Mouse (Mus musculus) gastrocnemius, postnatal 4 days (tissue): ENCODE measurements around the gene Cyp3a41b. TPM values are rescaled to one million over a fixed set of nuclear protein-coding genes. Genes with fewer than 3 reads are reported as not detected.
"Not testable (repeated sequence)": the region's sequence is repeated elsewhere in the genome, so short reads cannot be mapped to it uniquely, and the experiment has no call there.

Experiments used
- DNase-seq, 2 experiments: peaks; one replicate each; pipeline ENCODE4 v3.0.0; 2021 to 2022; ENCODE audit warnings: low spot score in 2 of 2, mixed read lengths in 2 of 2
- long read RNA-seq, 2 experiments: library from polyadenylated mRNA; stranded (forward); transcript quantifications; one replicate each; pipeline ENCODE4 v2.0.0; 2021
- total RNA-seq, 2 experiments: library from RNA; stranded (reverse); gene quantifications; 2 replicates each; pipeline ENCODE4 v1.2.3; 2021

Gene Cyp3a41b
- not detected for total RNA-seq
- long read RNA-seq, experiment 1: 0 reads
- long read RNA-seq, experiment 2: 0 reads

GRCm38 (mm10) chr5:145584630-145585029 lies at the start of gene Cyp3a41b:
TSS of gene Cyp3a41b (minus strand) at chr5:145584730.
- not testable (repeated sequence) for DNase-seq

- not testable (repeated sequence) for DNase-seq
Measured at GRCm38 (mm10) chr5:145632286-145632685, 47.8 kb upstream of the Cyp3a41b start.

GRCm38 (mm10) chr5:145604891-145605290 lies 20.4 kb upstream of the Cyp3a41b start:
- DNase-seq: not testable (repeated sequence)

GRCm38 (mm10) chr5:145597851-145598250 lies 13.3 kb upstream of the Cyp3a41b start:
- DNase-seq: not testable (repeated sequence)

- not testable (repeated sequence) for DNase-seq
Measured at GRCm38 (mm10) chr5:145577321-145577720, 7.2 kb downstream of the Cyp3a41b start.

- DNase-seq: not testable (repeated sequence)
Measured at GRCm38 (mm10) chr5:145575660-145576059, 8.9 kb downstream of the Cyp3a41b start.

GRCm38 (mm10) chr5:145571922-145572321 lies 12.6 kb downstream of the Cyp3a41b start:
- DNase-seq: not testable (repeated sequence)

Other genes starting within 250 kb of the Cyp3a41b start
- gene Cyp3a57, start 239.5 kb downstream of the Cyp3a41b start, total RNA-seq: not detected
- gene Cyp3a16, start 115.0 kb downstream of the Cyp3a41b start, total RNA-seq: under 1 TPM in 1 of 2 experiments, not detected in 1; 0.52 TPM
- gene Cyp3a41a, start 135.4 kb upstream of the Cyp3a41b start, total RNA-seq: under 1 TPM in 1 of 2 experiments, not detected in 1; 0.41 TPM
- under 1 TPM in 1 of 2 experiments, not detected in 1; 0.34 TPM for gene Cyp3a44, start 221.1 kb upstream of the Cyp3a41b start, total RNA-seq